In the genomic region with DNA sequence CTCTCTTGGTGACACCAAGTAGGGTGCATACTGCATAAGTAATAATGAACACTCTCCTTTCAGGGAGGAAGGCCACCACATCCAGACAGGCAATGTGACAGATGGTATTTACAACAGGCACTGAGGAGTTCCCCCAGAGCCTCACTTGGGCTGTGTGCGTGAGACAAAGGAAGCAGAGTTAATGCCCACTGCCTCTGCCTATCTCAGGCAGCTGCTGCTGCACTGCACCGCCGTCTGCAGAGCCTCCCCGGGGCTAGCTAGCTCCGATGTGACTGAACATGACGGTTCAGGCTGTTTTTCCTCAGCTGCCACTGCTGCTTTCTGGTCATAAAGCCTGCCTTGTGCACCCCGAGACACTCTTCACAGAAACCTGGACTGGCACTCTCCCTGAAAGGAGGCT, we compare ENCODE assay signal across 16 mouse cellular contexts. TPM values are rescaled to one million over a fixed set of nuclear protein-coding genes. Genes with fewer than 3 reads are reported as not detected.
DNase-seq lines count a peak whose midpoint lies in the region; ATAC-seq and TF ChIP-seq lines count a peak whose summit lies in the region.
"Had no signal": no experiment of that assay in that cellular context is flagged by ENCODE, and none has a peak within 500 bp of the region (broad histone marks: within the 10 kb centered on the region; RNA-seq: fewer than 3 reads in every experiment).

No protein-coding gene starts in this region.

- H3K4me1 ChIP-seq in forebrain, embryonic 12.5 days, result peaks cover 34% of the 10 kb centered on the region
- H3K4me1 ChIP-seq in hindbrain, embryonic 14.5 days (replicated peaks; ENCODE audit: control insufficient read depth, insufficient read depth, low read length), result peaks cover 22% of the 10 kb centered on the region
- peaks cover 33% of the 10 kb centered on the region for H3K4me1 ChIP-seq in midbrain, embryonic 15.5 days

- peak overlapping the region; percentile 21; the same call in 1 of the 2 replicates for H3K9ac ChIP-seq in forebrain, embryonic 12.5 days
- peak overlapping the region; percentile 28; the same call in 1 of the 2 replicates for H3K9ac ChIP-seq in hindbrain, embryonic 14.5 days
- 0 out of 2 replicates have a peak overlapping the region, but pooled peaks have one; percentile 8 for H3K9ac ChIP-seq in midbrain, embryonic 15.5 days
- H3K9ac ChIP-seq: embryonic facial prominence, embryonic 12.5 days had no signal

- intact Hi-C loops in left cerebral cortex, postnatal 25 days (cut with DNase I), result no loop called here

- peak; percentile 87 for DNase-seq in brain, embryonic 14.5 days (ENCODE audit: low read depth)
- DNase-seq in hindbrain, embryonic 14.5 days (ENCODE audit: low spot score), result no peak
- DNase-seq in left cerebral cortex, postnatal 25 days (ENCODE audit: low spot score in 2 of 2), result no peak
- DNase-seq in gastrocnemius, postnatal 4 days (ENCODE audit: low spot score in 2 of 2), result no peak
- DNase-seq in kidney, postnatal 10 days, result no peak
- DNase-seq: adrenal gland, postnatal 25 days; cerebellum, postnatal 25 days; gastrocnemius, adult 2 months; heart, adult 2 months; lung, adult 2 months; right cerebral cortex, postnatal 4 days had no signal

- 46% methylated on average over 7 of the region's 7 CpGs for WGBS in forebrain, embryonic 12.5 days
- 18% methylated on average over 7 of the region's 7 CpGs for WGBS in hindbrain, embryonic 14.5 days
- 21% methylated on average over 7 of the region's 7 CpGs for WGBS in midbrain, embryonic 15.5 days

- no peak overlapping the region for H3K4me3 ChIP-seq in forebrain, embryonic 12.5 days (replicated peaks)
- H3K4me3 ChIP-seq in hindbrain, embryonic 14.5 days (replicated peaks; ENCODE audit: low read length), result no peak overlapping the region
- no peak overlapping the region for H3K4me3 ChIP-seq in midbrain, embryonic 15.5 days
- H3K4me3 ChIP-seq: embryonic facial prominence, embryonic 12.5 days; gastrocnemius, adult 2 months; heart, adult 2 months; myocyte had no signal

- peak overlapping the region; percentile 90 for H3K27ac ChIP-seq in forebrain, embryonic 12.5 days
- peak overlapping the region; percentile 81 for H3K27ac ChIP-seq in hindbrain, embryonic 14.5 days
- peak overlapping the region; percentile 68 for H3K27ac ChIP-seq in midbrain, embryonic 15.5 days
- H3K27ac ChIP-seq: embryonic facial prominence, embryonic 12.5 days; gastrocnemius, adult 2 months; heart, adult 2 months; kidney, postnatal 0 days had no signal

- no peak for TF ChIP-seq POLR2A in brain, embryonic 14.5 days (IDR thresholded peaks at IDR 0.05; ENCODE audit: borderline replicate concordance, extremely low read depth, insufficient read depth, insufficient read length, poor library complexity, severe bottlenecking)

- ATAC-seq in forebrain, embryonic 12.5 days (ENCODE audit: low FRiP score), result peak; percentile 75
- peak; percentile 53 for ATAC-seq in hindbrain, embryonic 14.5 days (ENCODE audit: low FRiP score)
- no peak for ATAC-seq in midbrain, embryonic 15.5 days (replicated peaks)

- no peak for TF ChIP-seq CTCF in brain, embryonic 14.5 days (IDR thresholded peaks at IDR 0.05; ENCODE audit: borderline replicate concordance, extremely low read depth, insufficient read depth, insufficient read length)

- no peaks in the 10 kb centered on the region for H3K9me3 ChIP-seq in forebrain, embryonic 12.5 days
- no peaks in the 10 kb centered on the region for H3K9me3 ChIP-seq in hindbrain, embryonic 14.5 days (ENCODE audit: control insufficient read depth, low read length)
- H3K9me3 ChIP-seq in midbrain, embryonic 15.5 days, result no peaks in the 10 kb centered on the region

- peaks cover 35% of the 10 kb centered on the region for H3K27me3 ChIP-seq in forebrain, embryonic 12.5 days
- no peaks in the 10 kb centered on the region for H3K27me3 ChIP-seq in hindbrain, embryonic 14.5 days (ENCODE audit: control insufficient read depth, insufficient read depth, low read length)
- H3K27me3 ChIP-seq in midbrain, embryonic 15.5 days (replicated peaks), result no peaks in the 10 kb centered on the region

- H3K36me3 ChIP-seq in forebrain, embryonic 12.5 days (replicated peaks), result no peaks in the 10 kb centered on the region
- no peaks in the 10 kb centered on the region for H3K36me3 ChIP-seq in hindbrain, embryonic 14.5 days (replicated peaks; ENCODE audit: control insufficient read depth, insufficient read depth)
- no peaks in the 10 kb centered on the region for H3K36me3 ChIP-seq in midbrain, embryonic 15.5 days (replicated peaks)
- H3K36me3 ChIP-seq: embryonic facial prominence, embryonic 12.5 days had no signal

- no peak overlapping the region for H3K4me2 ChIP-seq in forebrain, embryonic 12.5 days
- H3K4me2 ChIP-seq in hindbrain, embryonic 14.5 days (replicated peaks), result no peak overlapping the region
- H3K4me2 ChIP-seq in midbrain, embryonic 15.5 days, result no peak overlapping the region
- H3K4me2 ChIP-seq: embryonic facial prominence, embryonic 12.5 days had no signal

RNA-seq across cellular contexts. Expression of a gene that starts 8.2 kb away (rescaled TPM):
- polyA plus RNA-seq in brain, embryonic 14.5 days (2012; rRNA removed), result 19.6 and 23.4 TPM in 2 replicates
- polyA plus RNA-seq in forebrain, embryonic 12.5 days (2016; fragmentation: Nextera tagmentation; extraction: Ambion mirVana), result 20.8 and 21.3 TPM in 2 replicates
- polyA plus RNA-seq in hindbrain, embryonic 14.5 days (2014; fragmentation: Nextera tagmentation; extraction: Ambion mirVana), result 4.6 and 5.4 TPM in 2 replicates
- polyA plus RNA-seq in midbrain, embryonic 15.5 days (2015; fragmentation: Nextera tagmentation; extraction: Ambion mirVana), result 9.2 and 10.8 TPM in 2 replicates
- 10 to 100 TPM; 28.5 to 29.7 TPM for total RNA-seq in left cerebral cortex, postnatal 25 days (2021)
- 10 to 100 TPM in 1 of 2 experiments, 1 to 10 TPM in 1; 9.7 to 11.5 TPM for total RNA-seq in gastrocnemius, postnatal 4 days (2021)
